Mouse (Mus musculus) ZHBTc4 (cell line): ENCODE data around the gene Fbln1.

ENCODE experiments used
- DNase-seq: peaks from one replicate; pipeline ENCODE4 v3.0.0-alpha.2; 2011; ENCODE audit warnings: low read depth, low spot score

Gene Fbln1

DNA sequence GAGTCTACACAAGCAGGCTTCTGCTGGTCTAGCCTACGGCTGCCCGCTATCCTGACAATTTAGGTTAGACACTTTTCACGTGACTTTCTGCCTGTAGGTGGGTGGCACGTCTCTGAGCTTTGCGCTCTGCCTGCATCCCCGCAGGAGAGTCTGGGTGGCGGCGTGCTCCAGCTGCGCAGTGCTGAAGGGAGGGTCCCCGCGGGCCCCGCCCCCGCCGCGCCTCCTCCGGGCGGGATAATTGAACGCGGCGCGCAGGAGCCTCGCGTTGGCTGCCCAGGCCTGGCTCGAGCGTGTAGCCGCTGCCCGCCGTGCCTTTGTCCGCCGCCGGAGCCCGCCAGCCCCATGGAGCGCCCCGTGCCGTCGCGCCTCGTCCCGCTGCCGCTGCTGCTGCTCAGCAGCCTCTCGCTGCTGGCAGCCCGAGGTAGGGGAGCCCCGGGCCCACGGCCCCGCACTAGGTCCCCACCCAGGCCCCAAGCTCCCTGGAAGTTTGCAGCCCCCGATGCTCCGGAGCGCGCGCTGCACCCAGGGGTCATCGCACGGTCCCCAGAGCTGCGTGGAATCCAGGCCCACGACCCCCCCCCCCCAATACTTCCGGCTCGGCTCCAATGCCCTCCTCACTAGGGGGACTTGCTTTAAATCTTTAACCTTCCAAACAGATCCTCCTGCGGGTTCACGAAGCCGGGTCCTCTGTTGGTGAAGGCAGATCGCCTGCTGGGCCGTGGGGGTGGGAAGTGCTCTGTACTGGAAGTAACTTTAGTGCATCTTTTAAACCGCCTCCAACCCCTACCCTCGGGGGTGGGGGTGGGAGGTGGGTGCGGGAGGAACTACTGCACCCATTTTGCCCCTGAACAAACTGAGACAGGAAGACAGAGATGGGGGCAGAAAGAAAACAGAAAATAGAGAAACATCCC lies at the start of gene Fbln1:
TSS of gene Fbln1 (plus strand) at position 158 of the 911 bp plus-strand sequence.
- peak; percentile 92 for DNase-seq

DNA sequence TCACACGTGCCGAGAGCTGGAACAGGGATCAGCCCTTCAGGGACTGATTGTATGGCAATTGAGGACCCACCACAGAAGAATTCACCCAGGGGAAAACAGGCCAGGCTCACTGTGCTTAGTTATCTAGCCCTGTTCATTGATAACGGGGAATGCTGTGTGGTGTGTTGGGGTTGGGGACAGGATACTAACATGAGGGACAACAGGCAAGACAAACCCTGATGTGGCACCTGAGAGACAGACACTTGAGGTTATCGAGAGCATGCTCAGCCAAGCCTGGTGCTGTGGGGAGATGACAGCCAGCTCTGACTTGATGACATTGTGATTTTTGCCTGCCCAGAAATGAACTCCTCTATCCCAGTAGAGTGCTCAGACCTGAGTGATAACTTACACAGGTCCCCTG lies 49.6 kb upstream of the Fbln1 start:
- no peak for DNase-seq

DNA sequence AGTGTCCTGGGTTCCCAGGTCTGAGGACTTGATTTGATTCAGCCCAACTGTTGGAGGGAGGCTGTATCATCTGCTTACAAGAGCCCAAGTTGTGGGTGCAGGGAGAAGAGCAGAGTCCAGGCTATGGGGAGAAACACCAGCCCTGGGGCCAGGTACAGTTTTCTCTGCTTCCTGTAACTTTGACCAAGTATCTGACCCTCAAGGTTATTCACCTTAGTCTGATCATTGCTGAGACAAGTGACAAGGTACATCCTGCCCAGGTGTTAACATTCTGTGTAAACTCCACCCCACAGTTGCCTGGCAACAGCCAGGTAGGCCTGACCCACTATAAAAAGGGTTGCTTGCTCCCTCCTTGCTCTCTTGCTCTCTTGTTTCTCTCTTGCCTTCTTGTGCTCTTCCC lies 44.3 kb upstream of the Fbln1 start:
- no peak for DNase-seq

DNA sequence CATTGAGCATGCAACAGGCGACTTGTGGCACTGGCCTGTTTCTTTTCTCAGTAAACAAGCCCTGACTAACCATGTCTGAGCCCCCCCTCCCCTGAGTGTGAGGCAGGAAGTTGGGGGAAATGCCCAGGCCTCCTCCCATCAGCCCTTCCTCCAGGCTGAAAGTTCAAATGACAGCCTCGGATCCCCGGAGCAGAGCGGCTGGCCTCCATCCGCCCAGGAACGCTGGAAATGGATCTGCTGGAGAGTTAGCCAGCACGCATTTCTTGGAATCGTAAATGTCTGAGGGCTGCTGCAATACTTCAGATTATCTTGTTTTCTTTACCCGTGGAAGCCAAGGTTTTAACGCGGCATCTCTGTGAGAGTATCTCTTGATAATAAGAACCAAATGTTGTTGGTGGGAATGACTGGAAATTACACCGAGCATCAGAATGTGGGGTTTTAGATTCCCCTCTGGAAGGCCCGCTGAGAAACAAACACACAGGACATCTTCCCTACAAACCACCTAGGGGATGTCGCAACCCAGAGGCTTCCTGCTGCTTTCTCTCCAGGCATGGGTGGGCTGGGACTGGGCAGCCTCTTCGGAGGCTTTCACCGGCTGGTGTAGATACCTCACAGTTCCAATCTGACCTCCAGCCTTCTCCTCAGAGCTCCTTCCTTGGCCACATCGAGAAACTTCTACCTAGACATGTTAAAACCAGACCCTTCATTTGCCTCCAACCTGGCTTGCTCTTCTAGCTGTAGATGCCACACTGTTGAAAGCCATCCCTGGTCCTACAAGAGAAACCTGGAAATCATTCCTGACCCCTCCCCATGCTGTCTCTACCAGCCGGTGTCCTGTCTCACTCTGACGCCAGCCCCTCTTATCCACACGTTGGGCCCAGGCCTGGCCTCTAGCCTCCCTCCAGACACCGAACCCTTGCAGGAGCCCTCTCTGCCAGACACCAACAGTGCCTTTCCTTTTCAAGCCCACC lies 42.8 kb upstream of the Fbln1 start:
- no peak for DNase-seq

DNA sequence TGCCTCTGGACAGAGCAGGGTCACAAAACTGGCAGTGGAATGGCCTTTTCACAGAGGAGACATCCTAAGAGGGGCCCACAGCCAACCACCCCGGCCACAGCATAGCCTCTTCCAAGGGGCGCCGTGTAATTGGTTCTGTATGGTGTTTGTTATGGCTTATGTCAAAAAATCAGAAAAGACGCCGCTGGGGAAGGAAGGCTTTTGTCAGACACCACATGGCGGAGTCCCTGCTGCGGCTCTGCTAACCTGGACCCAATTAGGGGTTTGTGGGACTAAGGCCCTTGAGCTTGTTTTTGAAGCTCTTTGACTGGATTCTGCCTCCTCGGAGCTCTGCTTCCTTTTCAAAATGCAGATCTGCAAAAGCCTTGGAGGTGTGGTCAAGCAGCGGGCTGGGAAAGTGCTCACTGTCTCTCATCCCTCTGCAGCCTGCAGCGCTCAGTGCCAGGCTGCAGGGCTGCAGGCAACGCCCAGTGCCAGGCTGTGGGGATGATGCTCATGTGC lies 39.3 kb upstream of the Fbln1 start:
- DNase-seq = peak; percentile 31

DNA sequence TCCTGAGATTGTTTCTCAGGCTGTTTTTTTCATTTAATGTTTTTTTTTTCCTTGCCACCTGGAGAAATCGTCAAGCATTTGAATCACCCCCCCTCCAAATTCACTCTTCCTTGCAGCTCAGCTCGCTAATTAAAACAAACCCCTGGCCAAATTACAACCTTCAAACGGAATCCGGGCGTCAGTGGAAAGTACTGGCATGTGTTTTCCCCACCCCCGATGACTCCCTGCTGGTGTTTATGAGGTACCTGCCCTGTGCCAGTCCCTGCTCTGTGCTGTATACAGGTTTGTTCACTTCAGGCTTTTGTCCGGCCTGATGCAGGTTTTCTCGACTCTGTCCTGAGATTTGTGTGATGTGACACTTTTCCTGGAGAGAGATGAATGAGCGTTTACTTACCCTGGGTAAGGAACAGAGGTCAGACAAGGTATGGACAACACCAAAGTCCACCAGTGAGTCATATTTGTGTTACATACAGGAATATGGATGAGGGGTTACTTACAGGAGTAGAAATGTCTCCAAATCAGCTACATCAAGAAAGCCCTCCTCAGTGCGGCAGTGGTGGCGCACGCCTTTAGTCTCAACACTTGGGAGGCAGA lies 38.6 kb upstream of the Fbln1 start:
- no peak for DNase-seq

DNA sequence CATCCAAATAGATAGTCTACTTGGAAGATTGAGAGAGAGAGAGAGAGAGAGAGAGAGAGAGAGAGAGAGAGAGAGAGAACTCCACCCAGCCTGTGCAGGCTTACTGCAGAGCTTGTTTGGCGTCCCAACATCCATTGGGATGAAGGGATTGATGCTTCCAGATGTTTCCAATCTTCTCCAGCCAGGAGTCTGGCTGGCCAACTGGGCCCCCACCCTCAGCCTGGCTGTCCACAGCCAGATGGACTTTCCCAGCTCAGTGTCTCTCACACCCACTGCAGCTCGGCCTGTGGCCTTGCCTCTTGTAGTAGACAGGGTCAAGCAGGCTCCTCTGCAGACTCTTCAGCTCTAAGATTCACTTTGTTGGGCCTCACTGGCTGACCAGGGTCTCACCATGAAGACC lies 33.7 kb upstream of the Fbln1 start:
- no peak for DNase-seq

DNA sequence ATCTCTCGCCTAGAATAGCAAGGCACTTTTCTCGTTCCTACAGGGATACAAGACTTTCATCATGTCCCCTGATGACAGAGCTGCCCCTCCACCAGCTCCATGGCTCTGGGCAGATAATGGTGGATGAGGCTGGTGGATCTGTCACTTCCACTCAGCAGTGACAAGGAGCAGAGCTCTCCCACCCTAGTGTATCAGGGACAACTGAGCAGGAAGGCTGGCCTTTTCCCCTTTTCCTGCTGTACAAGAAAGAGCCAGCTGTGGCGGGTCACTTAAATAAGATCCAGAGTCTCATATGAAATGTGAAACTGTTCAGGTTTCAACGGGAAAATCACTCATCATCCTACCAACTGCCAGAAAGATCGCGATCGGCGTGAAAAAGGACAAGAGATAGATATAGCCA lies 32.3 kb upstream of the Fbln1 start:
- no peak for DNase-seq

DNA sequence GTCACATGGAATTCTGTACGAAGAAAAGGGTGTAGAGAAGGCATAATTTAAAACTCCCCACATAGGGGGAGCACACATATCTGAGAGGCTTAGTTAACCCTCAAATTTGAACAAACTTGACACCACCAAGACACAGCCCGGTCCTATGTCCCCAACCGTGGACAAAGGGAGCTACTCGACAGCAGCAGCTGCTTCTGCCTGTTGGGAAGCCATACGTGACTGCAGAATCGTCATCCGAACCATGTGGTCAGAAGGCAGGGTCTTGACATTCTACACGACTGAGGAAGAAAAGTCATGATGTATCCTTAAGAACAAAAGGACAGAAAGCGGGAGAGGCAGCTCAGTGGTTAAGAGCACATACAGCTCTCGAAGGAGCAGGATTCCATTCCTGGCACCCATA lies 31.7 kb upstream of the Fbln1 start:
- DNase-seq = no peak

DNA sequence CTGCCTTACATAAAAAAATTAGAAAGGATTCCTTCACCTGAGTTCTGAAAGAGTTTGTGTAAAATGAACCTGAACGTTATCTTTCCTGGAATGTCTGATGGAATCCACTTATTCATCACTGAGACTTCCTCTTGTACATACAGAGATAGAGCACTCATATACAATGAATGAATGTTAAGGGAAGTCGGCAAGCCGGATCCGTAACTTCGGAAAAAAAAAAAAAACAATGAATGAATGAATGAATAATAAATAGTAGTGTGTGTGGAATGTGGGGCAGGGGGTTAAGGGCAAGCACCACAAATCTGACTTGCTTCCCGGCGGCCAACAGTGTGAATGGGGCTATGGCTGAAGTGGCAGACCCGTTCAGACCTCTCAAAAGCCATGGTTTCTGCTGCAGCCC lies 28.2 kb upstream of the Fbln1 start:
- peak; percentile 93 for DNase-seq

DNA sequence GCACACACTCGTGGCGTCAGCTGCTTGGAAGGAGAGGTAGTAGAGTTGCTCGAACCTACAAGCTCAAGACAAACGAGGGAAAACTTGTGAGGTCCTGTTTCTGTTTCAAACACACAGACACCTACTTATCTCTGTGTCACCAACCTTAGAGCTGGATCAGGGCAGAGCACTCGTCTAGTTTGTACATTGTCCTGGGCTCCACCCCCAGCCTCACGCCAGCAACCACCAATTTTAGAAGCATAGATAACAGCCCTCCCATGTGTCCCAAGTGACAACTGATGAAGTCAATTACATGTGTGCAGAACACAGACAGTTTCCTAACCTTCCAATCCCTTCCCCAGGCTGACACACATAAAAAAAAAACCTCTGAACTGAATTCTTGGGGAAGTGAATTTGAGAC lies 27.6 kb upstream of the Fbln1 start:
- DNase-seq = no peak

DNA sequence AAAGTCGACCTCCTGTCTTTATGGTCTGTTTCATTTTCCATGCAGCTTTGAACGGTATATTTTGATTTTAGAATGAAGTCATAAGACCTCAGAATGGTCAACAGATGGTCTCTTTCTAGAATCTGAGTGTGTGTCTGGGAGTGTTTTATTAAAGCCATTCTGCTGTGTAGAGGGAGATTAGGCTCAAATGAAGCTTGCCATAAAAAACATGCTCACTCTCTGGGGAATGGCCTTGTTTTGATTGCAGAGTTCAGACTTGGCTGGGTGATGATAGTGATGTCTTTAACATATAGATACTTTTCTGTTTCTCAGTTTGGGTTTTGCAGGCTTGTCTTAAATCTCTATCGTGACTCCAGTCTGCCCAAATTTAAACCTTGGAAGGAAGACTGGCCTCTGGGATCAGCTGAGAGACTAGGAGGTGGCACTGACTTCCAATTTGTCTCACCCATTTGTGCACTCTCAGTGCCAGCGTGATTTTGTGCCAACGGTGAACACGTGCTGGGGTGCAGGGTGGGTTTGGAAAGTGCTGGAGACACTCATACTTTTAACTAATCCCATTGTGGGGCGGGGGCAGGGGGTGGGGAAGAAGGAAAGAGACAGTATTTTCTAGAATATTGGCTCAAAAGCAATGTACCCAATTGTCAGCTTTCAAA lies 26.1 kb upstream of the Fbln1 start:
- no peak for DNase-seq

DNA sequence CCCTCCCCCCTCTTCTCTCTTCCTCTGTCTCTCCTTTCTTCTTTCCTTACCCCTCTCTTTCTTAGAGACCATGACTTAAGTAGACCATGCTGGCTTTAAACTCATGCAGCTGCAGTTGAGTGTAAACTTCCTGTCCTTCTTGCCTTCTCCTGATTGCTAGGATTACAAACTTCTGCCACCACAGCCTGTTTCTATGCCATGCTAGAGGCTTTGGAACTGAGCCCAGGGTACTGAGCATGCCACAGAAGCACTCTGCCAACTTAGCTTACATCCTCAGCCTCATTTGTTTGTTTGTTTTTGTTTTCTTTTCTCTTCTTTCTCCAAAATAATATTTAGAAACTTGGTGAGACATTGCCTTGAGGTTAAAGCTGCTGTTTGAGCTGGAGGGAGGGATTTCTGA lies 25.4 kb upstream of the Fbln1 start:
- no peak for DNase-seq

DNA sequence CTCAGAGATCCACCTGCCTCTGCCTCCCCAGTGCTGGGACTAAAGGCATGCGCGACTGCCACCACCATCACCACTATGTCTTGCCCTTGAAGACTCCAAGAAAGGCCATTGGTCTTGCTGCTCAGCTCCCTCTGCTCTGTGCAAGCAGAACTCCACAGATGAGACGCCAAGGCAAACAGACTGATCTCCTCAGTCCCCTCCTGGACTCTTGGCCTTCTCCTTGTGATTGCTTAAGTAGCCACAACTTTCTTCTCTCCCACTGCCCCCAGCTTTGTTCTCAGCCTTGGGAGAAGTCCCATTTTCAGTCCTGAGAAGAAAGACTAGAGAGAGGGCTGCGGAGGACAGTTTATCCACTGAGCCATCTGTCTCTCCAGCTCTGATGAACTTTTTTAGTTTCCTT lies 23.7 kb upstream of the Fbln1 start:
- DNase-seq = no peak

DNA sequence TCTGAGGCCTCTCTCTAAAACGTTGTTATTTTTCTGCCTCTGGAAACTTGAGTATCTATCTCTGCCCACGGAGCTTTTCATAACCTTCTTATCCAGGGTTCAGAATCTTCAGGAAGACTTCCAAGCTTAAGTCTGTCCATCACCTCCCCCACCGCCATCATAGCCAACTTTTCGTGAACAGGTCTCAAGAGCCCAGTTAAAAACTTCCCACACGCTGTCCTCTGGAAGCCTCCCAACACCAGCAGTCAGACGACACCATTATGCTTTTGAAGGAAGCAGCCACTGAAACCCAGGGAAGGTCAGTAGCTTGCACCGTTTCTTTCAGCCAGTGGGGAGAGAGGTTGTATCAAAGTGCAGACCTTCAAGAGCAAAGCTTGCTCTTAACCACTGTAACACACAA lies 18.8 kb upstream of the Fbln1 start:
- no peak for DNase-seq

DNA sequence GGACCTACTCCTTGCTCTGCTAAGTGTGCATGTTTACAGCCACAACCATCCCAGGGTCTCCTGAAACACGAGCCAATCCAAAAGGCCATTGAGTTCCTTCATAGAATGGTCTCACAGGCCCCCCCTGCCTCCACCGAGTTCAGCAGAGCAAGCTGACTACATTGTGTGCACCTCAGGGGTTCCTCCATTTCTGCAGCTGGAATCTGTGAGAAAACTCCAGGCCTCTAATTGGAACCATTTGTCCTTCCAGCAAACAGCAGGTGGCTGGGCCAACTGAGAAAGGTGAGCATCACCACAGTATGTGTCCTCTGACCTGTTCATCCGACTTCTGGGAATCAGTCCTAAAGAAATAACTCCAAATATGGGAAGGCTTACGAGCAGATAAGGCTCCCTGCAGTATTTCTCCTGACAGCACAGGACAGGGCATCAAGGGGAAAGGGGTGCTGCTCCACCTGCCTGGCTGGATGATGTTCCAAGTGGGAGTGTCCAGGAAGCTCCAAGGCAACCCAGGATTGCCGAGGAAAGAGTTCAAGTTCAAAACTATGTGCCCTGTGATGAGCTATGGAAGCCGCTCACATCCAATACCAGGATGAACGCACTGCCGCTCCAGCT lies 17.5 kb upstream of the Fbln1 start:
- no peak for DNase-seq

DNA sequence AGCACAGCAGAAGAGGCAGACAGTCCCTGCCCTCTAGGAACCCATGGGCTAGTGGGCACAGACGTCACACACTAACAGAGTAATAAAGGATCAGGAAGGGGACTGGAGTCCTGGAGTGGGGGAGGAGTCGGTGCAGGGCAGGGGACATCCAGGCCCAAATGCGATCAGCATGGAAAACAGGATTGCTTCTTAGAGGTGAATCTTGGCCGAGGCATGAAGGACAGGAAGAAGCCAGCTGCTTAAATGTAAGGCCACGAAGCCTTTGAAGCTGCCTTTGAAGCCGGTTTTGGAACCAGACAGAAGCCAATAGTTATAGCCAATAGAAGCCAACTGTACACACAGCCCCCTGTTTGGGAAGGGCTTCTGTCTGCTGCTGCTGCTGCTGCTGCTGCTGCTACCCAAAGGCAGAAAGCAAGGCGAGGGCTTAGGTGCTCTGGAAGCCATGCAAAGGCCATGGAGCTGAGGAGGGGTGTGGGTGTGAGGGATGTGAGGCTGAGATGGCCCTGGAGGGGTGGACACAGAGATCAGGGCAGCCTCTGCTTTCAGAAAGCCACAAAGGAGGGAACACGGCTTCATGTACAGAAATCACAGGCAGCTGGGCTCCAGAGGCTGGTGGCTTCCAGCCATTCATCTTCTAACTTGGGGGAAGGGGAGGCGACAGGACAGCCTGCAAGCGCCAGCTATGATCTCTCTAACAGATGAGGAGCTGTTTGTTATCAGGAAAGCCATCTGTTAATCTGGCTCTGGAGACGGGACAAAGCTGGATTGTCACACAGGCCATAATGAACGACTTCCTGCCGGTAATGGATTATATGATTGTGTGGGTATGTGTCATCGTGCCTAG lies 5.1 kb upstream of the Fbln1 start:
- DNase-seq = no peak

DNA sequence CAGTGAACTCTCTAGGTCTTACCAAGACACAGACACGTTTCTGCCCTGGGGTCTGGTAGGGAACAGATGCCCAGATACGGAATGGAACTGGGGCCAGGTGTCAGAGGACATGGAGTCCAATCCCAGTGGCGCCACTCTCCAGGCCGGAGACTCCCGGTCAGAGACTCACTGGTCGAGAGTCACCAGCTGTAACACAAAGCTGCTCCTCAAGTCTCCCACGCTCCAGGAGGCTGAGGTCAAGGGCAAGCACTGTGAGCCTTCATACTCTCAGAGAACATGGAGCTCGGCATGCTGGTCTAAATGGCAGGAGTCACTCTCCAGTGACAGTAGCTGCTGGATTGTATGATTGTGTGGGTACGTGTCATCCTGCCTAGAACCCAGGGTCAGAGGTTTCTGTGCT lies 3.5 kb upstream of the Fbln1 start:
- DNase-seq = no peak

DNA sequence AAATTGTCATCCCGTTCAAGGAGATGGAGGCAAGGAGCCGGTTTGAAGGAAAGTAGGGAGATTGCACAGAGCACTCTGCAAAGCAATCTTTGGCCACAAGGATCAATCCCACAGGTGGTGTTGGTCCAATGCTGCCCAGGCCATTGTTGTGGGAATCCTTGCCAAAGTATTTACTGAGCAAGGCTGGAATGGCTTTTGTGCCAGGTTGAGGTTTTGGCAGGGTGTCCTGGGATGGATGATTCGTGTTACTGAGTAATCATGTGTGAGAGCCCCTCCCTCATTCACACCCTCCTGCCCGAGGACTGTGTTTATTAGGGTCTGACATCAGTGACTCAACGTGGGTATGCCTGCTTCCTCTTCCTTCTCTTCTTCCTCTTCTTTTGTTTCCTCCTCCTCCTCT lies 3.0 kb upstream of the Fbln1 start:
- DNase-seq = no peak

DNA sequence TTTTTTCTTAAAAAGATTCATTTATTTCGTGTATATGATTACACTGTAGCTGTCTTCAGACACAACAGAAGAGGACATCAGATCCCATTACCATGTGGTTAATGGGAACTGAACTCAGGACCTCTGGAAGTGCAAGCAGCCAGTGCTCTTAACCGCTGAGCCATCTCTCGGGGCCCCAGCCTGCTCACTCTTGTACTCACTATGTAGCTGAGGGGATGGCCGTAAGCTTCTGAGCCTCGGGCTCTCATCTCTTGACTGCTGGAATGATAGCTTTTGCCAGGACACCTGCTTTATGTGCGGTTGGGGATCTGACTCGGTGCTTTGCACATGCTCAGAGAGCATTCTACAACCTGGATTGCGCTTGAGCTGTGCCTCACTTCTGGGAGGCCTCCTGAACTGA lies 1.4 kb upstream of the Fbln1 start:
- DNase-seq = peak; percentile 15
